Mouse (Mus musculus) midbrain, embryonic 14.5 days (tissue): ENCODE data around the gene Rassf5. TPM values are rescaled to one million over a fixed set of nuclear protein-coding genes. Genes with fewer than 3 reads are reported as not detected.
"Not testable (repeated sequence)": the region's sequence is repeated elsewhere in the genome, so short reads cannot be mapped to it uniquely, and the experiment has no call there.

ENCODE experiments used
- ATAC-seq: fragments of 200-750 bp; cut with Nextera tagmentation; 2 replicates; pipeline ENCODE4 v1.8.0; 2017; ENCODE audit warnings: moderate number of reproducible peaks, moderate library complexity; ENCODE audit not compliant: low FRiP score, low TSS enrichment
- DNase-seq: peaks from one replicate; pipeline ENCODE4 v3.0.0-alpha.2; 2015
- H3K27ac ChIP-seq: fragments of 300-500 bp; sonication (generic); replicated peaks from 2 replicates; pipeline ENCODE4 v1.5.1; 2014; ENCODE audit warnings: mild to moderate bottlenecking, low read depth, low read length, moderate library complexity
- H3K27me3 ChIP-seq: fragments of 300-500 bp; sonication (generic); 2 replicates; pipeline ENCODE4 v1.6.1; 2014; ENCODE audit warnings: low read length, control low read depth, mixed read lengths; ENCODE audit not compliant: control insufficient read depth, insufficient read depth
- H3K36me3 ChIP-seq: fragments of 300-500 bp; sonication (generic); 2 replicates; pipeline ENCODE4 v1.6.1; 2014; ENCODE audit warnings: low read length, control low read depth; ENCODE audit not compliant: control insufficient read depth, insufficient read depth
- H3K4me1 ChIP-seq: fragments of 300-500 bp; sonication (generic); 2 replicates; pipeline ENCODE4 v1.6.1; 2014; ENCODE audit warnings: mild to moderate bottlenecking, antibody characterized with exemption, low read length, control low read depth; ENCODE audit not compliant: control insufficient read depth, insufficient read depth
- H3K4me2 ChIP-seq: fragments of 300-500 bp; sonication (generic); 2 replicates; pipeline ENCODE4 v1.6.1; 2014; ENCODE audit warnings: mild to moderate bottlenecking, low read length, moderate library complexity
- H3K4me3 ChIP-seq: fragments of 300-500 bp; sonication (generic); replicated peaks from 2 replicates; pipeline ENCODE4 v1.5.1; 2014; ENCODE audit warnings: low read depth, low read length
- H3K9ac ChIP-seq: fragments of 300-500 bp; sonication (generic); replicated peaks from 2 replicates; pipeline ENCODE4 v1.6.1; 2014; ENCODE audit warnings: mild to moderate bottlenecking, low read length, moderate library complexity
- H3K9me3 ChIP-seq: fragments of 300-500 bp; sonication (generic); 2 replicates; pipeline ENCODE4 v1.6.1; 2016; ENCODE audit warnings: low read length, control low read depth, mixed read lengths; ENCODE audit not compliant: control insufficient read depth
- WGBS: fragments of 180-500 bp; shearing (Covaris S2); extraction: QIAGEN DNeasy Blood & Tissue Kit; methylation state at CpG from one replicate; pipeline ENCODE4 v1.1.7; 2014; 5-methylcytosine and 5-hydroxymethylcytosine counted together
- polyA plus RNA-seq: library from polyadenylated mRNA; unstranded; fragments of >200 nt; fragmentation: Nextera tagmentation; extraction: Ambion mirVana; gene quantifications from 2 replicates; pipeline ENCODE4 v1.2.1, GENCODE M21; 2014

The Rassf5 gene
- polyA plus RNA-seq, 1 experiment from 2014 or later = 3.0 TPM

- Histone ChIP-seq H3K36me3 (no peaks in the 10 kb centered on the region), H3K4me1 (no peaks in the 10 kb centered on the region)
- no peak for ATAC-seq
Observed at GRCm38 (mm10) chr1:131268776-131269175, 23.7 kb upstream of the Rassf5 start.

DNA sequence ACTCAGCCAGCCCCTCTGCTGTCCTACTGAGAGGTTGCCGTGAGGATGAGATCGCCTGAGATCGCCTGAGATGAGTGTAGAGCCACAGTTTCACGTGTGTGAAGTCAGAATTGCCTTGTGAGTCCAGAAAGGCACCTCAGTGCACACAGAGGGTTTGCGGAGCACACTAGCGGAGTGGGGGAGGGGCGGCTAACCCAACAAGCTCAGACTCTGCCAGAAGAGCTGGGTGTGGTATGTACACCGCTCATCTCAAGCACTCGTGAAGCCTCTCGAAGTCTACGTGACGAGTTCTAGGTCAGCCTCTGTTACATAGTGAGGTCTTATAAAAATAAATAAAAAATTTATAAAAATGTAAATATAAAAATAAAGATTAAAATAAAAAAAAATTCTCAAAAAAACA, 18.8 kb upstream of the Rassf5 start:
- no peak for ATAC-seq
- Histone ChIP-seq H3K4me3 (no peak overlapping the region), H3K4me1 (no peaks in the 10 kb centered on the region), H3K27me3 (no peaks in the 10 kb centered on the region), H3K27ac (no peak overlapping the region), H3K9ac (no peak overlapping the region), H3K4me2 (no peak overlapping the region), H3K36me3 (no peaks in the 10 kb centered on the region), H3K9me3 (no peaks in the 10 kb centered on the region)
- DNase-seq = no peak
- 74% methylated on average over 12 of the region's 12 CpGs for WGBS

More at GRCm38 (mm10) chr1:131268776-131269175, 23.7 kb upstream of the Rassf5 start:
- Histone ChIP-seq H3K27me3 (no peaks in the 10 kb centered on the region), H3K9ac (no peak overlapping the region), H3K4me3 (no peak overlapping the region), H3K27ac (no peak overlapping the region), H3K9me3 (no peaks in the 10 kb centered on the region), H3K4me2 (no peak overlapping the region)
- WGBS = 88% methylated on average over 10 of the region's 10 CpGs
- DNase-seq = no peak

- ATAC-seq (no peak), DNase-seq (peak; percentile 86)
- H3K27ac ChIP-seq = no peak overlapping the region
- no peaks in the 10 kb centered on the region for H3K9me3 ChIP-seq
- H3K4me2 ChIP-seq = no peak overlapping the region
- H3K27me3 ChIP-seq = no peaks in the 10 kb centered on the region
- WGBS = 30% methylated on average over 10 of the region's 10 CpGs
- H3K36me3 ChIP-seq = no peaks in the 10 kb centered on the region
- H3K4me1 ChIP-seq = no peaks in the 10 kb centered on the region
- no peak overlapping the region for H3K4me3 ChIP-seq
- no peak overlapping the region for H3K9ac ChIP-seq
Observed at GRCm38 (mm10) chr1:131260309-131260656, 15.2 kb upstream of the Rassf5 start.

DNA sequence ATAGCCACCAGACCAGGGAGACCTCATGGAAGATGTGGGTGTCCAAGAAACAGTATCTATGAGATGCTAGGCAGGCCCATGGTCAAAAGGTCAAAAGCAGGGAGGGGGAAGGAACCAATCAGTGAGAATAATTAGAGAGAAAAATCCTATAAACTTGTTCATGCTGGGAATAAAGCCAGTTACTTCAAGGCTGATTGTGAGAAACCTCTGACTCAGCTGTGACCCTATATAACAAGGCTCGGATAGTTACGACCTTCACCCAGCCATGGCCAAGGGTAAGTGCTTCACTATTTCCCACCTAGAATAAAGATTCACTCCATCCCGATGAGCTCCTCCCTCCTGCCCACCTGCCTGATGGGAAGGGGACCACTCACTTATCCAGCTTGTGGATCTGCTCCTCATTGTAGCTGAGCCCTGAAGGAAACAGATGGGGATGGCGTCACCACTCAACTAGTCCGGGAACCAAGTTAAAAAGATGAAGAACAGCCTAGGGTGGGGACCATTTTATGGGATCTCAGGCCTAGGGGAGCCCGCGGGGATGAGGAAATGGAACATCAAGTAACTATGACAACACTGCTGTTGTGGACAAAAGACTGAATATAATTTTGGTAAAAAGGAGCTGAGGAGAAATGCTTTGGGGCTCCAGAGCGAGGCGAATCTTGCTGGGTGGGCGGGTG, 14.7 kb upstream of the Rassf5 start:
- Histone ChIP-seq H3K9me3 (no peaks in the 10 kb centered on the region), H3K36me3 (no peaks in the 10 kb centered on the region), H3K27ac (no peak overlapping the region), H3K27me3 (no peaks in the 10 kb centered on the region), H3K4me1 (no peaks in the 10 kb centered on the region), H3K4me2 (no peak overlapping the region), H3K4me3 (no peak overlapping the region), H3K9ac (no peak overlapping the region)
- 0 out of 2 replicates have a peak, but pooled peaks have one; percentile 25 for ATAC-seq
- DNase-seq = no peak
- WGBS = 74% methylated on average over 10 of the region's 10 CpGs

GRCm38 (mm10) chr1:131257288-131257687, 12.2 kb upstream of the Rassf5 start:
- ATAC-seq = no peak
- Histone ChIP-seq H3K9me3 (no peaks in the 10 kb centered on the region), H3K27ac (no peak overlapping the region), H3K4me1 (no peaks in the 10 kb centered on the region), H3K4me2 (no peak overlapping the region), H3K27me3 (no peaks in the 10 kb centered on the region), H3K36me3 (no peaks in the 10 kb centered on the region), H3K9ac (no peak overlapping the region), H3K4me3 (no peak overlapping the region)
- WGBS = 78% methylated on average over 6 of the region's 6 CpGs
- DNase-seq = no peak

DNA sequence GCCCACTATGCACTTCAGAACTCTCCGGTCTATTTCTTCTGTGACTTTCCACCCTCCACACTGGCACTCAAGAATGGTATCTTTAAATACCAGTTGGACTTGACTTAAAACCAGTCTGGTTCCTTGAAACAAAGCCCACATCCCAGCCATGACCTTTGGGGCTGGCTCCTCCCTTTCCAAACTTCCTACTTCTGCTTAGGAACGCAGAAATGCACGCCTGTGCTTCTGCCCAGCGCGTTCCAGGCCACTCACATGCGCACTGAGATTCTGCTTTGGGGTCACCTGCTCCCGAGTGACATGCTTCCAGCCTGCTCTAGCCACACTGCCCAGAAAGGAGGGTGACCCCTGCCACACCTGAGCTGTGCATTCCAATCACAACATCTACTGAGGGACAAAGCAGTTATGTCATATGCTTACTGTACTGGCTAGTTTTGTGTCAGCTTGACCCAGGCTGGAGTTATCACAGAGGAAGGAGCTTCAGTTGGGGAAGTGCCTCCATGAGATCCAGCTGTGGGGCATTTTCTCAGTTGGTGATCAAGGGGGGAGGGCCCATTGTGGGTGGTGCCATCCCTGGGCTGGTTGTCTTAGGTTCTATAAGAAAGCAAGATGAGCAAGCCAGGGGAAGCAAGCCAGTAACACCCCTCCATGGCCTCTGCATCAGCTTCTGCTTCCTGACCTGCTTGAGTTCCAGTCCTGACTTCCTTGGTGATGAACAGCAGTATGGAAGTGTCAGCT, 7.6 kb upstream of the Rassf5 start:
- not testable (repeated sequence) for H3K4me3 ChIP-seq, H3K4me1 ChIP-seq, ATAC-seq, H3K36me3 ChIP-seq, H3K27ac ChIP-seq, H3K4me2 ChIP-seq, H3K9ac ChIP-seq, DNase-seq, H3K9me3 ChIP-seq, H3K27me3 ChIP-seq
- 86% methylated on average over 7 of the region's 7 CpGs for WGBS

- DNase-seq (peak; percentile 80), ATAC-seq (no peak)
- Histone ChIP-seq H3K36me3 (no peaks in the 10 kb centered on the region), H3K4me3 (no peak overlapping the region), H3K4me1 (peaks cover 5% of the 10 kb centered on the region; the same call in 1 of the 2 replicates), H3K4me2 (no peak overlapping the region), H3K9ac (no peak overlapping the region), H3K27ac (no peak overlapping the region), H3K9me3 (no peaks in the 10 kb centered on the region), H3K27me3 (peaks cover 28% of the 10 kb centered on the region)
- 11% methylated on average over 7 of the region's 7 CpGs for WGBS
Observed at GRCm38 (mm10) chr1:131246433-131247395, 1.7 kb upstream of the Rassf5 start.

DNA sequence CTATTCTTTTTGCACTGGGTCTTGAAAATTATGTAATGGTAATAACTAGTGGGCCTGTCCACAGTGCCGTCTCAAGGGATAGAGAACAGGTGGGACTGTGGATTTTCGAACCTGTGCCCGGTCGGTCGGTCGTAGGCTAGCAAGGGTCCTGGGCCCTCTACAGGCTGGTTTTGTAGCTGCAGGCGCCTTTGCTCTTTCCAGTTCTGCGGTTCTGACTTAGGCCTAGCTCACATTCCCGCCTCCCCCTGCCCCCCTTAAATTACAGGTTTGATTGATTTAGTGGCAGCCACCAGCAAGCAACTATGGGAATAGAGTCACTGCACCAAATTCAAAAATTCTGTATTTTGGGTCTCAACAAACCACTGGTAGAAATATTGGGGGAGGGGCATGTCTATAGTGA, 868 bp upstream of the Rassf5 start:
- H3K4me2 ChIP-seq = peak overlapping the region; percentile 95
- ATAC-seq = peak; percentile 41; the same call in 1 of the 2 replicates
- peak; percentile 67 for DNase-seq
- no peak overlapping the region for H3K27ac ChIP-seq
- H3K4me1 ChIP-seq = peaks cover 5% of the 10 kb centered on the region; the same call in 1 of the 2 replicates
- no peak overlapping the region for H3K9ac ChIP-seq
- peaks cover 28% of the 10 kb centered on the region for H3K27me3 ChIP-seq
- peak overlapping the region; percentile 74 for H3K4me3 ChIP-seq
- no peaks in the 10 kb centered on the region for H3K36me3 ChIP-seq
- 7% methylated on average over 9 of the region's 9 CpGs for WGBS
- H3K9me3 ChIP-seq = no peaks in the 10 kb centered on the region
